Mouse (Mus musculus) heart, embryonic 16.5 days (tissue): ENCODE measurements around the gene Aspn. TPM values are rescaled to one million over a fixed set of nuclear protein-coding genes. Genes with fewer than 3 reads are reported as not detected.
A peak's percentile ranks its signal among the peaks of the same experiment; 100 is the strongest.

ENCODE experiments used
- ATAC-seq: fragments of 200-750 bp; cut with Nextera tagmentation; replicated peaks from 2 replicates; pipeline ENCODE4 v1.8.0; 2017; ENCODE audit warnings: moderate number of reproducible peaks; ENCODE audit not compliant: insufficient read depth, low FRiP score; ENCODE audit errors: extremely low read depth
- H3K27ac ChIP-seq: fragments of 300-500 bp; sonication (generic); 2 replicates; pipeline ENCODE4 v1.5.1; 2014; ENCODE audit warnings: mild to moderate bottlenecking, low read length, control low read depth, moderate library complexity
- H3K27me3 ChIP-seq: fragments of 300-500 bp; sonication (generic); 2 replicates; pipeline ENCODE4 v1.6.1; 2014; ENCODE audit warnings: low read length, mixed read lengths; ENCODE audit not compliant: control insufficient read depth, insufficient read depth
- H3K36me3 ChIP-seq: fragments of 300-500 bp; sonication (generic); 2 replicates; pipeline ENCODE4 v1.6.1; 2014; ENCODE audit not compliant: control insufficient read depth, insufficient read depth
- H3K4me1 ChIP-seq: fragments of 300-500 bp; sonication (generic); 2 replicates; pipeline ENCODE4 v1.6.1; 2014; ENCODE audit warnings: low read length, mixed read lengths; ENCODE audit not compliant: control insufficient read depth, insufficient read depth
- H3K4me2 ChIP-seq: fragments of 300-500 bp; sonication (generic); 2 replicates; pipeline ENCODE4 v1.6.1; 2014; ENCODE audit warnings: low read depth, mild to moderate bottlenecking, control low read depth, low read length
- H3K4me3 ChIP-seq: fragments of 300-500 bp; sonication (generic); 2 replicates; pipeline ENCODE4 v1.5.1; 2014; ENCODE audit warnings: mild to moderate bottlenecking, control low read depth, low read length
- H3K9ac ChIP-seq: fragments of 300-500 bp; sonication (generic); 2 replicates; pipeline ENCODE4 v1.6.1; 2014; ENCODE audit warnings: low read length, control low read depth
- H3K9me3 ChIP-seq: fragments of 300-500 bp; sonication (generic); replicated peaks from 2 replicates; pipeline ENCODE4 v1.6.1; 2016; ENCODE audit warnings: low read length; ENCODE audit not compliant: control insufficient read depth
- WGBS: fragments of 180-500 bp; shearing (Covaris S2); extraction: QIAGEN DNeasy Blood & Tissue Kit; methylation state at CpG from one replicate; pipeline ENCODE4 v1.1.7; 2014; 5-methylcytosine and 5-hydroxymethylcytosine counted together
- polyA plus RNA-seq: library from polyadenylated mRNA; unstranded; fragments of >200 nt; fragmentation: Nextera tagmentation; extraction: Ambion mirVana; gene quantifications from 2 replicates; pipeline ENCODE4 v1.2.1, GENCODE M21; 2015

Gene Aspn
- polyA plus RNA-seq, 1 experiment from 2014 or later: 45.0 TPM

- Histone ChIP-seq H3K27ac (peak within 1 kb of the TSS; percentile 70), H3K4me2 (peak within 1 kb of the TSS; percentile 51), H3K36me3 (no peaks in the 10 kb centered on the region), H3K4me3 (peak within 1 kb of the TSS; percentile 29), H3K9me3 (no peaks in the 10 kb centered on the region), H3K9ac (0 out of 2 replicates have a peak within 1 kb of the TSS, but pooled peaks have one; percentile 3), H3K4me1 (peaks cover 3% of the 10 kb centered on the region; the same call in 1 of the 2 replicates), H3K27me3 (no peaks in the 10 kb centered on the region)
- WGBS: 35% methylated on average over 4 of the region's 4 CpGs
- ATAC-seq: peak; percentile 87
These were observed 63.5 kb downstream of the Aspn start, which contains the start of gene Ogn for GRCm38 (mm10) chr13:49607714-49608113. Gene Ogn, plus strand, starts transcription at chr13:49608046.

GRCm38 (mm10) chr13:49608589-49609322 lies 64.5 kb downstream of the Aspn start:
- peak overlapping the region; percentile 26 for H3K4me2 ChIP-seq
- 0 out of 2 replicates have a peak overlapping the region, but pooled peaks have one; percentile 3 for H3K9ac ChIP-seq
- peaks cover 3% of the 10 kb centered on the region; the same call in 1 of the 2 replicates for H3K4me1 ChIP-seq
- H3K27me3 ChIP-seq: no peaks in the 10 kb centered on the region
- 43% methylated on average over 4 of the region's 4 CpGs for WGBS
- no peak for ATAC-seq
- peak overlapping the region; percentile 50 for H3K27ac ChIP-seq
- no peaks in the 10 kb centered on the region for H3K36me3 ChIP-seq
- peak overlapping the region; percentile 21 for H3K4me3 ChIP-seq
- no peaks in the 10 kb centered on the region for H3K9me3 ChIP-seq

GRCm38 (mm10) chr13:49617021-49617420 lies 72.8 kb downstream of the Aspn start:
- H3K4me3 ChIP-seq: no peak overlapping the region
- H3K4me2 ChIP-seq: no peak overlapping the region
- no peaks in the 10 kb centered on the region for H3K27me3 ChIP-seq
- no peaks in the 10 kb centered on the region; the same call in 1 of the 2 replicates for H3K36me3 ChIP-seq
- ATAC-seq: no peak
- 70% methylated on average over 3 of the region's 3 CpGs for WGBS
- no peak overlapping the region for H3K27ac ChIP-seq
- no peaks in the 10 kb centered on the region for H3K9me3 ChIP-seq
- no peaks in the 10 kb centered on the region for H3K4me1 ChIP-seq
- H3K9ac ChIP-seq: no peak overlapping the region

Other genes with a start within 250 kb of the Aspn start
- gene Fgd3, start 224.1 kb upstream of the Aspn start, polyA plus RNA-seq: 0.22 and 0.29 TPM in 2 replicates
- 55.9 and 59.8 TPM in 2 replicates for gene Bicd2, start 202.9 kb upstream of the Aspn start, polyA plus RNA-seq
- gene Ippk, start 123.2 kb upstream of the Aspn start, polyA plus RNA-seq: 11.1 and 11.8 TPM in 2 replicates
- gene Tes3-ps, start 51.1 kb upstream of the Aspn start, polyA plus RNA-seq: 0.74 and 1.1 TPM in 2 replicates
- gene Ecm2, start 39.6 kb upstream of the Aspn start, polyA plus RNA-seq: 5.0 and 5.8 TPM in 2 replicates
- gene Omd, start 38.0 kb downstream of the Aspn start, polyA plus RNA-seq: 0.74 and 1.3 TPM in 2 replicates
- gene Ogn, start 63.6 kb downstream of the Aspn start, polyA plus RNA-seq: 49.8 and 53.8 TPM in 2 replicates
- gene Cenpp, start 108.3 kb downstream of the Aspn start, polyA plus RNA-seq: 25.5 and 28.1 TPM in 2 replicates
- 11.5 TPM in 2 replicates for gene Nol8, start 108.6 kb downstream of the Aspn start, polyA plus RNA-seq
- 49.1 and 52.6 TPM in 2 replicates for gene Iars, start 137.7 kb downstream of the Aspn start, polyA plus RNA-seq